ENCODE assay signal across 13 mouse cellular contexts in the genomic region with DNA sequence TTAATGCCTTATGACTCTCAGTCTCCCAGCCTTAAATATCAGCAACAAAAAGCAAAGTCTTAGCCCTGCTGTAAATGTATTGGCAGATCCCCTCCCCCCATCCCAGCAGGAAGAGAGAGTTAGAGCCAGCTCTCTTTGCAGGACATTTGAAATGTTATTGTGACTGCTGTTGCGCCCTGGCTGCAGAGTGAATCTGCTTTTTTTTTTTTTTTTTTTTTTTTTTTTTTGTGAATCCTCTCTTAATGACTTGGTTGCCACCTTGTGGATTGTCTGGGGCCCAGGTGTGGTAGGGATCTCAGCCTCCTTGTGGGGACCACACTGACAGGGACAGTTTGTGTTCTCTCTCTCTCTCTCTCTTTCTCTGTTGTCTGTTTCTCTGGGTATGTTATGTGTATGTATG.
"Had no signal": no experiment of that assay in that cellular context is flagged by ENCODE, and none has a peak within 500 bp of the region (broad histone marks: within the 10 kb centered on the region; RNA-seq: fewer than 3 reads in every experiment).

No protein-coding gene starts in this region.

- H3K4me3 ChIP-seq: limb, embryonic 15.5 days; megakaryocyte, embryonic 14.5 days; midbrain, embryonic 12.5 days; neural tube, embryonic 15.5 days had no signal

- DNase-seq: kidney, adult 18-20 months; kidney, postnatal 25 days; lung, adult 2 months; lung, postnatal 10 days; thymus, adult 18-20 months; thymus, postnatal 14 days had no signal

- H3K4me2 ChIP-seq: limb, embryonic 15.5 days; midbrain, embryonic 12.5 days; neural tube, embryonic 15.5 days had no signal

- H3K4me1 ChIP-seq: limb, embryonic 15.5 days had no signal

- H3K27ac ChIP-seq: limb, embryonic 15.5 days; macrophage; midbrain, embryonic 12.5 days; neural tube, embryonic 15.5 days had no signal

- H3K9ac ChIP-seq: limb, embryonic 15.5 days; midbrain, embryonic 12.5 days; neural tube, embryonic 15.5 days had no signal

- H3K9me3 ChIP-seq: limb, embryonic 15.5 days; midbrain, embryonic 12.5 days; neural tube, embryonic 15.5 days had no signal

- ATAC-seq: hindbrain, embryonic 16.5 days; inflammation-experienced regulatory T-cells, adult 6 months had no signal

- H3K36me3 ChIP-seq: limb, embryonic 15.5 days; midbrain, embryonic 12.5 days; neural tube, embryonic 15.5 days had no signal

- H3K27me3 ChIP-seq: limb, embryonic 15.5 days; midbrain, embryonic 12.5 days; neural tube, embryonic 15.5 days had no signal
